Comparison of ENCODE assay signal across 10 mouse cellular contexts in the genomic region with DNA sequence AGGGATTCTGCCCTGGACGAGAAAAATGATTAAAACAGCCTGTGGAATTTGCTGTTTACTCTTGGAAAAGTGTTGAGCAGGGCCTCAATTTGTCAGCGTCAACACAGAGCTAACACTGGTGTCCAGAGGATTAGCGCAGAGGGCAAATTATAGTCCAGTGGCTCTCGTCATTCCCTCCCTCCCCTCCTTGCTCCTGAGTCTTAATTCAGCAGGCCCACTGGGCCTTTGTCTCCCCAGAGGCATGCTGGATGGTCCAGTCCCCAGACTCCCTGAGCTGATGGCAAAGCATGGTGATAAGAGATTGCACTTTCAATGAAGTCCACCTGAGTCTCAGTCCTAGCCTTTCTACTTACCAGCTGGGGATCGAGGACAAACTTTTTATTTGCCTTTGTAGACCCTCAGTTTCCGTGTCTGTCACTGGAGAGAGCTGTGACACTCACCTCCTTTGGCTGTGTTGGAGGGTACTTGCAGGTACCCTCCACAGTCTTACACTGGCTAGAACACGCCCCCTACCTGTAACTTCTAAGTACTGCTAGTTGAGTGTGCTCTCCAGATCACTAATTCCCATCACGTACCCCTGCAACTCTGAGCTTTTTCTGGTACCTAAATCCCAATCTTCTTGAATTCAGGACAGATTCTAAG.
DNase-seq lines count a peak whose midpoint lies in the region; ATAC-seq and TF ChIP-seq lines count a peak whose summit lies in the region.
"Had no signal": no experiment of that assay in that cellular context is flagged by ENCODE, and none has a peak within 500 bp of the region (broad histone marks: within the 10 kb centered on the region; RNA-seq: fewer than 3 reads in every experiment).

No protein-coding gene starts in this region.

- TF ChIP-seq CTCF in lung, postnatal 0 days (IDR thresholded peaks at IDR 0.05) = peak; percentile 50

- H3K36me3 ChIP-seq in lung, postnatal 0 days (ENCODE audit: insufficient read depth, low read length) = no peaks in the 10 kb centered on the region
- H3K36me3 ChIP-seq in stomach, embryonic 15.5 days = no peaks in the 10 kb centered on the region
- H3K36me3 ChIP-seq: hindbrain, embryonic 15.5 days had no signal

- no peak for TF ChIP-seq EP300 in lung, postnatal 0 days (IDR thresholded peaks at IDR 0.05)

- no peak overlapping the region for H3K27ac ChIP-seq in lung, postnatal 0 days (ENCODE audit: low read length)
- H3K27ac ChIP-seq in stomach, embryonic 15.5 days = no peak overlapping the region
- H3K27ac ChIP-seq: hindbrain, embryonic 15.5 days had no signal

- H3K4me3 ChIP-seq in lung, postnatal 0 days (ENCODE audit: low read depth, low read length) = no peak overlapping the region
- H3K4me3 ChIP-seq in stomach, embryonic 15.5 days (replicated peaks) = no peak overlapping the region
- H3K4me3 ChIP-seq: erythroblast, embryonic 14.5 days; hindbrain, embryonic 15.5 days had no signal

- H3K4me1 ChIP-seq in lung, postnatal 0 days (ENCODE audit: insufficient read depth, low read depth, low read length) = no peaks in the 10 kb centered on the region
- no peaks in the 10 kb centered on the region for H3K4me1 ChIP-seq in stomach, embryonic 15.5 days

- no peaks in the 10 kb centered on the region for H3K27me3 ChIP-seq in lung, postnatal 0 days (replicated peaks; ENCODE audit: insufficient read depth, low read length)
- no peaks in the 10 kb centered on the region for H3K27me3 ChIP-seq in stomach, embryonic 15.5 days (replicated peaks)
- H3K27me3 ChIP-seq: hindbrain, embryonic 15.5 days had no signal

- no peak overlapping the region for H3K9ac ChIP-seq in lung, postnatal 0 days (replicated peaks; ENCODE audit: low read depth)
- no peak overlapping the region for H3K9ac ChIP-seq in stomach, embryonic 15.5 days
- H3K9ac ChIP-seq: hindbrain, embryonic 15.5 days had no signal

- no peak for ATAC-seq in lung, postnatal 0 days
- ATAC-seq in granulocyte monocyte progenitor cell, adult 5-6 weeks (replicated peaks; ENCODE audit: poor library complexity, severe bottlenecking) = peak; percentile 53
- ATAC-seq in stomach, embryonic 15.5 days (ENCODE audit: insufficient read depth, low FRiP score, low read depth) = 0 out of 2 replicates have a peak, but pooled peaks have one; percentile 22

- peak; percentile 15 to 23 for DNase-seq in cerebellum, postnatal 10 days
- DNase-seq in cerebellum, postnatal 25 days = no peak
- peak; percentile 16 for DNase-seq in lung, postnatal 0 days (ENCODE audit: low spot score)
- no peak for DNase-seq in lung, postnatal 25 days (ENCODE audit: low spot score)
- no peak for DNase-seq in adrenal gland, adult 8-10 months
- no peak for DNase-seq in natural killer cell, adult 2 months (ENCODE audit: low spot score in 2 of 2)

- no peak overlapping the region for H3K4me2 ChIP-seq in lung, postnatal 0 days (replicated peaks; ENCODE audit: low read depth, low read length)
- no peak overlapping the region for H3K4me2 ChIP-seq in stomach, embryonic 15.5 days
- H3K4me2 ChIP-seq: hindbrain, embryonic 15.5 days had no signal

- 29% methylated on average over 8 of the region's 8 CpGs for WGBS in lung, postnatal 0 days
- 29% methylated on average over 8 of the region's 8 CpGs for WGBS in stomach, embryonic 15.5 days

- no peaks in the 10 kb centered on the region for H3K9me3 ChIP-seq in lung, postnatal 0 days (ENCODE audit: low read length)
- H3K9me3 ChIP-seq in stomach, embryonic 15.5 days = no peaks in the 10 kb centered on the region
- H3K9me3 ChIP-seq: hindbrain, embryonic 15.5 days had no signal

Comparison
In these comparisons a context has a peak if more than half of its experiments do, and no peak if none do; other contexts are left out.
1. DNase-seq: peak in cerebellum, postnatal 10 days (2 of 2) and lung, postnatal 0 days (single experiment); none in cerebellum, postnatal 25 days (0 of 2), lung, postnatal 25 days (single experiment), adrenal gland, adult 8-10 months (single experiment) and natural killer cell, adult 2 months (0 of 2).